Mouse (Mus musculus): Measurements from ENCODE around the gene Gtpbp10.

DNA sequence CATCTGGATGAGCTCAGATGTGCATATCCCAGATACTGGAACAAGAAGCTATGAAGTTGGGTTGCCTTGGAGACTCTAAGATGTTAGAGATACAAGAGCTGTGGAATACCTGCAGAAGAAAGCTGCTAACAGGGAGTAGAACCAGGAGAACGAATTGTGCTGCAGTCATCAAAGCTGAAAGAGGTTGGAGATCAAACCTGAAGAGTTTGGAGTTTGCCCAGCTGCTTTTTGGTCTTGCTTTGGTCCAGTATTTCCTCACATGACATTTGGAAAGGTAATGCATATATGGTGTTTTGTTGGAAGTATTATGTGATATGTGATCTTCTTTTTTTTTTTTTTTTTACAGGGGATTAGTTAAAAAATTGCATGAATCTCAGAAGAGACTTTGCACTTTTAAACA is 23.2 kb downstream of the Gtpbp10 start:
- no peak for TF ChIP-seq GATA1 (IDR thresholded peaks at IDR 0.05; ENCODE audit: low read length)
- no peak for TF ChIP-seq TAL1 (IDR thresholded peaks at IDR 0.05; ENCODE audit: low read length)
